Mouse (Mus musculus): ENCODE measurements at regions not wholly inside any gene's neighbourhood (a gene's known extent, or its start where the extent isn't known, plus 50 kb on each side); places are given as distances from the start of the nearest gene placed in this dataset.

DNA sequence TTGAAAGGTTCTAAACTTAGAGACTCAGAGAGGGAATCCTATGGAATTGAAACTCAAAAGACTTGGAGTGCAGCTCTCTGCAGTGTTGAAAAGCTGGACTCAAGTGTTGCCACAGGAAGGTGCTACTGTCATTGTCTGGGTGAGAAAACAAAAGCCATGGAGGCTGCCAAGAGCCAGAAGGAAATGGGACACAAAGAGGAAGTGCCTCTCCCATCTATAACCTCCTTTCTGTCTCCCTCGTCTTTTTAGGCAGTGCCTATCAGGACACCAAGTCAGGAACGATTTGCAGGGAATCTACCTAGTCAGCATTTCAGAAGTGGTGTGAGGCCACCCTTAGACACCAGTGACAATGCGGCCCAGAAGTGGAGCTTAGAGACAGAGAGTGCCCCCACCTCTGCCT, 138.5 kb upstream of the Slco3a1 start:
- no peak for DNase-seq (ENCODE audit: extremely low read depth, low read depth)

DNA sequence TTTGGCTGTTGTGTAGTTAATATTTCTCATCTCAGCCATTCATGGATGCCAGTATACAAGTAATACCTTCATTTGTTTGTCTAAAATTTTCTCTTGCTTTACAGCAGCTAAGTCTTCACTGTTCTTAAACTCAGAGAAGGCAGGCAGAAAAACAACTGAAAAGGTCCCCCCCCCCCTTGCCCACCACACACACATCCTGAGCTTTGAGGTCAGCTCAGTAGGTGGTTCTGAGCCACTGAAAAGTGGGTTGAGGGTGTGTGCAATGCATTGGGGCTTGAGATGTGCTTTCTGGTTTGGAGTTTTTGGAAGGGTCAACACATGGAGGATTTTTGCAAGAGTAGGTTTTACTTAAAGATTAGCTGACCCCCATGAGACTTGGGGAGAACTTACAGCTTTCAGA, 136.1 kb upstream of the Slco3a1 start:
- no peak for DNase-seq (ENCODE audit: extremely low read depth, low read depth)

DNA sequence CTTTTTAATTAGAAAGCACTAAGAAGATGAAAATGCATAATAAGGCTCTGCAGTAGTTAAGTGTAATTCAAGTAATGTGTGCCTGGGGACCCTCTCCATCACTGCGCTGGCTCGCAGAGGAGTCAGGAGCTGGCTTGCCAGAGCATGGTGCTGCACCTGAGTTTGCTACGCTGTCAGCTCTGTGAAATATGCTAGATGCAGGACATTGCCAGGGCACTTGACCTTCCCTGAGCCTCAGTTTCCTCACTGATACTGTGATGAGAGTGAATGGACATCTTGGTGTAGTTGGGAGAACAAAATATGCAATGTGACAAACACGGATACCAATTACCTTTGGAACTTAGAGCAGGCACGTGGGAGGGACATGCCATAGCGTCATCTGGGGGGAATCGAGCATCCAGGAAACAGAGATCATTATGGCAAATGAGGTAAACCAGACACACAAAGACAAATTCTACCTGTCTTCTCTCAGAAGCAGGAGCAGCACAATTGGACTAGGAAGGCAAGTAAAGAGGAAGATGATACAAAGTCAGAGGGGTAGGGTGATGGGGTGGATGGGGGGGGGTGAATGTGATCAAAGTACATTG, 133.6 kb upstream of the Slco3a1 start:
- DNase-seq (ENCODE audit: extremely low read depth, low read depth), result no peak

DNA sequence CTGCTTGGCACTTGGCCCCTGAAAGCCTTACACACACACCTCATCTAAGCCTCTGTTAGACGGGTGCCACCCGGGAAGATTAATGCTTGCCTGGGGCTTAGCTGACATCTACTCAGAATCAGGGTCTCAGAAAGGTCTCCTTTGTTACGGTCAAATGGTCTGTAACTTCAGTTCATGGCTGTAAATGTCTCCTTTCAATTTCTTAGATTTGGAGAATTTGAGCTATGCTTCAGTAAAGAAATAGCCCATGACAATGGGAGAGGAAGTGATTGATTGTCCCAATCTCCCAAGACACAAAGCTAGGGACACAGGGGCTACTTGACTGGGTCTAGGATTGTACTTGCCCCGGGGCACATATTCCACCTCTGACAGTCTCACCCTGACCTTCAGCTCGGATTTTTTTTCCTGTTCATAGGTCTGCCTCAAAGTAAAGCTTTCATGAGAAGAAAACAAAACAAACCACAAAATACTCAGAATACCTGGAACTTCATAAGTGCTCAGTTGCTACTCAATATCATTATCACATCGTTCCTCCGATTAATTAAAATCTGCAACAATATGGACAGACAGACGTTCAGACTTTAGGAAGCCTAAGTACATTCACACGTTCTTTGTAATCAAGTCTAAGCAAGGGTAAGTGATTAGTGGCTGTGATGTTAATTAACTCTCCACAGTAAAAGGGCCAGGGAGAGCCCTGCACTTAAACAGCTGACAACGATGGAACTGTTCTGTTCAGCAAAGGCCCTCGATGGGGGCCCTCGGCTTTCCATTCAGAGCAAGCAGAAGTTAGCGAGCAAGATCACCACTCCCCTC, 132.9 kb upstream of the Slco3a1 start:
- no peak for DNase-seq (ENCODE audit: extremely low read depth, low read depth)

DNA sequence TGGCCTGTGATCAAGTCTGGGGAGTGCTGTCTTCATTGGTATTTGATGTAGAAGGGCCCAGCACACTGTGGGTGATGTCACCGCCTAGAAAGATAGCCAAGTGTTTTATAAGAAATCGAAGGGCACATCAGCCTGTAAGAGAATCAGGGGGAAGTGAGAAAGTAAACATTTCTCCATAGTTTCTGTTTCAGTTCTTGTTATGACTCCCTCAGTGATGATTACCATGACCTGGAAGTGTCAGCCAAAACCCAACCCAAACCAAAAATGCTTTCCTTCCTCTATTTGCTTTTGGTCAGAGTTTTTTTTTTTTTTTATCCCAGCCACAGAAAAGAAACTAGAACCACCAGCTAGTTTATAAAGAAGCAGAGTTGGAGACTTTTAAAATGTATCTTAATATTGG, 129.4 kb upstream of the Slco3a1 start:
- no peak for DNase-seq (ENCODE audit: extremely low read depth, low read depth)

DNA sequence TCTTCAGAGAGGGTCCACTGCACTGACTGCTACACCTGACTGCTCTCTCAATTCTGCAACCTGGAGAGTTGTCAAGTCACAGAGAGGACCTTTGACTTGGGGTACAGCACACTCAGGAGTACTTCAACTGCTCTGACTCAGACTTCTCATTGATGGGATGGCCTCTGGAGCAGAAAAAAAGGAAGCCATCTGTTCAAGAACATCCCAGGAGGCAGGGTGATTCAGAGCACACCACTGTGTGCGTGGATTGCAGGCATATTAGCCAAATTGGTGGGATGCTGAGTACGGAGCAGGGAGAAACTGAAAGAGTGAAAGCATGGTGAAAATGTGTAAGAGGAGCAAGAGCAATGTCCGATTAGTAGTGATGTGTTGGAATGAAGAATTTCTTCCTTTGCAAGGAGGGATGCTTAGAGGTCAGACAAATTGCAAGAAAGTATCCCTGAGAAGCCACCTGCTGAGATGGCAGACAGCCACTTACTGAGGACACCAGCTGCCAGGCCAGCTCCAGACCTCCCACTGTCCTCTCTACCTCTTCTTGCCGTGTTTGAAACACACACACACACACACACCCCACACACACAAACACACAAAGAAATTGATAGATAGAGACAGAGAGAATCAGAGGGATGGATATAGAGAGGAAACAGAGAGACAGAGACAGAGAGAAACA, 119.2 kb upstream of the Slco3a1 start:
- no peak for DNase-seq (ENCODE audit: extremely low read depth, low read depth)

DNA sequence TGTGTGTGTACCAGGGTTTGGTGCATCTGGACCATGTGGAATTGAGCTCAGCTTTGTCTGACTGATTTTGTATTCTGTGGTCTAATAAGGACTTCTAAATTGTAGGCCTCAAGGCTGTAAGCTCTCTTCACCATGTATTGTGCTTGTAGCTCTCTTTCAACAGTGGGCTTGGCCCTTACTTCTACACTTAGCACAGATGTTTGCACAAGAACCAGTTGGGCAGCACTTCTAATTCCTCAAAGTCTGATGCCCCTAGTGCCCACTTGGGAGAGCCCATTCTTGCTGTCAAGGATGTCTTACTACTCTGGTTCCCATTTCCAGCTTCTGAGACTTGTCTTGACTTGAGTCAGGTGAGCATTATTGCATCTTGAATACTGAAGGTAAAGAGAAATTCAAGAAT, 114.5 kb upstream of the Slco3a1 start:
- DNase-seq (ENCODE audit: extremely low read depth, low read depth), result no peak

DNA sequence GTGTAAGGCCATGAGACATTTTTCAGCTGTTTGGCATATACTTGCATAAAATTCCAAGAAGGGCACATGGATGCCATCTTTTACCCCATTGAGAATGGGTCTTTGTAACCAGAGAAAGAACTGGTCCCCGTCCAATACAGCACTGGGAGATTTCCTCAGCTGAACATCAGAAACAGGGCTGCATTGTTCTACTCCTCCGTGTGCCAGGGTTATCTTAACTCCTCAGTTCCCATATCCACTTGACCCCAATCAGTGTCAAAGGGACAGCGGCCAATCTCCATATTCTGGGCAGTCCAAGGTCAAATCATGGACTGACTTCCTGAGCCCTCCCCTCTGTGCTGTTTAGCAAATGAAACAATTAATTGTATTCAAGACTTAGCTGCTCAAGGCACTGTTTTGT, 112.5 kb upstream of the Slco3a1 start:
- no peak for DNase-seq (ENCODE audit: extremely low read depth, low read depth)

DNA sequence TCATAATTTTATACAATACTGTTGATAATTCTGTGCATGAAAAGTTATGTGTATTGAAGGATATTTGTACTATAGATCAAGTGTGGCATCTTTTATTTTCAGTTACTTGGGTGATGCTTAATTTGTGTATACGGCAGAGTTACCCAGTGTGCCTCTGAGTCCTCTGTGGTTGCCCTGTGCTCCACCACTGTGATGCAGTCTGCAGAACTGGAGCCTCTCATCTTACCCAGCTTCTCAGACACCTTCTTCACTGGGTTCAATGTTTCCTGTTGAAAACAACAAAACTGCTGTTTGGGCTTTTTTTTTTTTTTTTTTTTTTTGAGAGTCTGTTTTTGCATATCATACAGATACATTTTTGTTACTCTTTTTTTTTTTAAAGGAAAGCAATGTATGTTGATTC, 109.2 kb upstream of the Slco3a1 start:
- DNase-seq (ENCODE audit: extremely low read depth, low read depth), result no peak

DNA sequence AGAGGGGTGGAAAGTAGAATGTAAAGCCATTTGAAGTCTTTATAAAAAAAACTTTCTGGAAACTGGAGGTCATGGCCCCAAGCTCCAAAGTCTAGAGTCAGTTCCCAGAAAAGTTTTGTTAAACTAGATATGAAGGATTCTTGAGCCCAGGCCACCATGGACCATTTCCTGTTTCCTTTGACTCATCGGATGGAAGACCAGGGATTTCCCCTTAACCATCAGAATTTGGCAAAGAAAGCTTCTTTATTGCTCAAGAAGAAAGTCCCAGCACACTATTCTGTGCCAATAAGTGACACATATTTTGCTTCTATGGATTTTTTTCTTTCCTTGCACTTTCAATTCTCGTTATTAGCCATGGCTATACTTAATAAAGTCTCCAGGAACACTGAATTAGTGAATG, 92.7 kb upstream of the Slco3a1 start:
- no peak for DNase-seq (ENCODE audit: extremely low read depth, low read depth)

DNA sequence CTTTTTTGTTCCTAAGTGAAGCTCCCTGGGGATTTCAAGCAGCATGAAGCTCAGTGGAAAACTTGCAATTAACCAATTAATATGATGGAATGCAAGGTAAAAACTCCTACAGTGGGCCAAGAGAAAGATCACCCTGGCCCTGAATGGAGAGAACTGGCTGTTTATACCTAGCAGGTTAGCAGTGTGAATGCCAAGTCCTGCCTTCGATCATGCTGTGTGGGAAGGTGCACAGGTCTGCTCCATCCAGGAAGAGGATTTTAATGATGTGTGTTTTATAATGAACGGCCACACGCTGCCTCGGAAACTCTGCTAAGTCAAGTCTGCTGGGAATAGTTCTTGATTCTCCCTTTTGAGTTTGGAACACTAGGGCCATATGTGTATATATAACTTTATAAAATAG, 85.6 kb upstream of the Slco3a1 start:
- no peak for DNase-seq (ENCODE audit: extremely low read depth, low read depth)

DNA sequence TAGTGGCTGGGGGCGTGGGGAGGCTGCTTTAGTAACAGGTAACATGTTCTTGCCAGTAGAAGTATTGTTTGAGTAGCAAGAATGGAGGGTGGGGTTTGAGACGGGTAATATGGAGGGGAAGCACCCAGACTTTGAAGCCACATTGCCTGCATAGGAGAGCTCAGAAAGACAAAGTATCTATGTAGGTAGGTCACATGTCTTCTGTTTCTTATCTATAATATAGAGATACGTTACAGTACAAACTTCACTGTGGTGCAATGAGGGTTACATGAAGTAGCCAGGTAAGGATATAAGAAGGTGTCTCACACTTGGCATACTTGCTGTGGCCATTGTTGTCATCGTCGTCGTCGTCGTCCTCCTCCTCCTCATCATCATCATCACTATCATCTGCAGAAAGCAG, 77.6 kb upstream of the Slco3a1 start:
- DNase-seq (ENCODE audit: extremely low read depth, low read depth), result no peak

DNA sequence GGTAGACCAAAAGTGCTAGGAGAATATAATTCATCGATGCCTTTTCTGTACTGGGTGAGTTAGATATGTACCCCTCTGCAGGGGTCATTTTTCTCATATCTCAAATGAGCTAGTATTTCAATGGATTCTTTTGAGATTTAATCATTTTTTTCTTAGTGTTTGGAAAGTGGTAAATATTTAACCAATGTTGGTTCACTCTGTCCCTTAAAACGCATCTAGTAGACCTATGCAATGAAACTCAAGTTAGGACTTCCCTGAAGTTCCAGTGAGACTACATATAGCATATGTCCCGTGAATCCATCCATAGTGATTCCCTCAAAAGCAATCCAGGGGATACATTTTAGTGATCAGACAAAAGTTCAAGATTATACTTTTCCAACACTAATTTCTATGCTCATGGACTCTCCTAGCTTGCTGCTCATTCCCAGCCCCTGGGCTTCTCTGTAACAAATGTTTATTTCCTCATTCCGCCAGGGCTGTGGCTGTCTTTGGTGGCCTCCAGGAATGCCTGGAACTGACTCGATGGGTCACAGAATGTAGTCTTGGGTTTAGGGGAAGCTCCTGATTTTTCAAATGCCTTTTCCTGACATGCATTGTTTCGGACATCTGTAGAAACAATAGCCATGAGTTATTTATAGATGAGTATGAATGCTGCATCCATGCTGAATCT, 74.4 kb upstream of the Slco3a1 start:
- no peak for DNase-seq (ENCODE audit: extremely low read depth, low read depth)
